9 mouse cellular contexts compared by ENCODE assay signal in the genomic region with DNA sequence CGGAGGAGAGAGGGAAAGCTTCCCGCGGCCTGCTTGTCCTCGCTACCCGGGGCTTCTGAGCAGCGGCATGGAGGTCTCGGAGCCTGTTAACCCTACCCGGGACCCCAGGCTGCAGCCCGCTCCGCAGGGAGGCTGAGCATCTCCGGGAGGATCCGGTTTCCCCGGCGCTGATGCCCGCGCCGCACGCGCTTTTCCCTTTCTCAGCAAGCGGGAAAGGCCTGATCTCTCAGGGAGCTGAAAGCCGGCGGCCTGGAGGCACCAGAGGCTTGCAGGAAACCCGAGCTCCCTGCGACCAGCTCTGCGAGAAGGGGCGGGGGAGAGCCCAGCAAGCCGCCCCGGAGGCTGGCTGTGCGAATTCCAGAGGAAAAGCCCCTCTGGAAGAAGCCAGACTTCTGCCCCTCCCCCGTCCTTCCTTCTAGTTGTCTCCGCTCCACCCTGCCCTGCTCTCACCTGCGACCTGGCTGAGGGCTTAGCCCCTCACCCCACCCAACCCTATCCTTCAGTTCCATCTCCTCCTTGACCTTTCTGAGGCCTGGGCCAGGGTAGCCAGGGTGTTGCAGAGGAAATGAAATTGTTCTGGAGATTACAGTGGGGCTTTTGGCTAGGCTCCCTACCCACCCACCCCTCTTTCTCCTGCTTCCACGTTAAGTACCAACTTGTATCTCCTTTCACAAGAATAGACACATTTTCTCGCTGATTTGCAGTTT. TPM values are rescaled to one million over a fixed set of nuclear protein-coding genes. Genes with fewer than 3 reads are reported as not detected.
DNase-seq lines count a peak whose midpoint lies in the region; ATAC-seq and TF ChIP-seq lines count a peak whose summit lies in the region.
"Had no signal": no experiment of that assay in that cellular context is flagged by ENCODE, and none has a peak within 500 bp of the region (broad histone marks: within the 10 kb centered on the region; RNA-seq: fewer than 3 reads in every experiment).

No protein-coding gene starts in this region.

- no peak for TF ChIP-seq CTCF in left cerebral cortex, adult 2 months (IDR thresholded peaks at IDR 0.05)

- no peaks in the 10 kb centered on the region for H3K9me3 ChIP-seq in forebrain, embryonic 12.5 days
- H3K9me3 ChIP-seq in hindbrain, embryonic 14.5 days (ENCODE audit: control insufficient read depth, low read length), result no peaks in the 10 kb centered on the region
- no peaks in the 10 kb centered on the region for H3K9me3 ChIP-seq in neural tube, embryonic 15.5 days (replicated peaks)

- peak in 1 of 2 experiments; percentile 54 for DNase-seq in left cerebral cortex, adult 2 months (ENCODE audit: extremely low spot score in 1 of 2, low spot score in 2 of 2)
- no peak for DNase-seq in left cerebral cortex, adult 8-10 months (ENCODE audit: low spot score in 2 of 2)
- DNase-seq in adrenal gland, postnatal 14 days, result peak; percentile 73
- DNase-seq in hindbrain, embryonic 14.5 days (ENCODE audit: low spot score), result peak; percentile 62
- peak; percentile 51 for DNase-seq in liver

- H3K4me2 ChIP-seq in forebrain, embryonic 12.5 days, result peak overlapping the region; percentile 92
- H3K4me2 ChIP-seq in hindbrain, embryonic 14.5 days (replicated peaks), result peak overlapping the region; percentile 90
- peak overlapping the region; percentile 84 for H3K4me2 ChIP-seq in neural tube, embryonic 15.5 days

- H3K36me3 ChIP-seq in forebrain, embryonic 12.5 days (replicated peaks), result no peaks in the 10 kb centered on the region
- H3K36me3 ChIP-seq in hindbrain, embryonic 14.5 days (replicated peaks; ENCODE audit: control insufficient read depth, insufficient read depth), result no peaks in the 10 kb centered on the region
- H3K36me3 ChIP-seq in neural tube, embryonic 15.5 days, result no peaks in the 10 kb centered on the region

- H3K4me1 ChIP-seq in forebrain, embryonic 12.5 days, result peaks cover 65% of the 10 kb centered on the region
- peaks cover 38% of the 10 kb centered on the region for H3K4me1 ChIP-seq in hindbrain, embryonic 14.5 days (replicated peaks; ENCODE audit: control insufficient read depth, insufficient read depth, low read length)
- peaks cover 40% of the 10 kb centered on the region for H3K4me1 ChIP-seq in neural tube, embryonic 15.5 days

- under 1% methylated on average over 34 of the region's 34 CpGs for WGBS in forebrain, embryonic 12.5 days
- 3% methylated on average over 30 of the region's 34 CpGs for WGBS in hindbrain, embryonic 14.5 days
- WGBS in neural tube, embryonic 15.5 days, result 5% methylated on average over 33 of the region's 34 CpGs

- H3K27me3 ChIP-seq in forebrain, embryonic 12.5 days, result no peaks in the 10 kb centered on the region
- no peaks in the 10 kb centered on the region for H3K27me3 ChIP-seq in hindbrain, embryonic 14.5 days (ENCODE audit: control insufficient read depth, insufficient read depth, low read length)
- H3K27me3 ChIP-seq in neural tube, embryonic 15.5 days (replicated peaks), result no peaks in the 10 kb centered on the region

- no peak for ATAC-seq in forebrain, embryonic 12.5 days (ENCODE audit: low FRiP score)
- no peak for ATAC-seq in hindbrain, embryonic 14.5 days (ENCODE audit: low FRiP score)
- ATAC-seq in neural tube, embryonic 15.5 days (ENCODE audit: low FRiP score), result no peak
- ATAC-seq in activated CD4-positive, CD25-positive, alpha-beta regulatory T cell, adult 4 months, result no peak

- intact Hi-C loops in left cerebral cortex, adult 2 months (cut with DNase I), result loop anchor here (1.0 to 10.0 kb wide), 2 partner anchors 15 to 1343 kb away; a partner anchor contains a TSS

- peak overlapping the region; percentile 87 for H3K9ac ChIP-seq in forebrain, embryonic 12.5 days
- H3K9ac ChIP-seq in hindbrain, embryonic 14.5 days, result peak overlapping the region; percentile 79
- peak overlapping the region; percentile 42 for H3K9ac ChIP-seq in neural tube, embryonic 15.5 days (replicated peaks)

- peak overlapping the region; percentile 69 for H3K27ac ChIP-seq in left cerebral cortex, adult 2 months
- H3K27ac ChIP-seq in forebrain, embryonic 12.5 days, result peak overlapping the region; percentile 83
- H3K27ac ChIP-seq in hindbrain, embryonic 14.5 days, result no peak overlapping the region
- H3K27ac ChIP-seq in neural tube, embryonic 15.5 days (replicated peaks), result no peak overlapping the region

- H3K4me3 ChIP-seq in left cerebral cortex, adult 2 months, result peak overlapping the region; percentile 44
- H3K4me3 ChIP-seq in forebrain, embryonic 12.5 days (replicated peaks), result peak overlapping the region; percentile 40
- peak overlapping the region; percentile 32 for H3K4me3 ChIP-seq in hindbrain, embryonic 14.5 days (replicated peaks; ENCODE audit: low read length)
- H3K4me3 ChIP-seq in neural tube, embryonic 15.5 days (replicated peaks), result peak overlapping the region; percentile 38

RNA-seq across cellular contexts. Expression of a gene that starts 5.6 kb away (rescaled TPM):
- 1 to 10 TPM; 2.7 to 5.0 TPM for total RNA-seq in left cerebral cortex, adult 2 months (2021)
- total RNA-seq in left cerebral cortex, adult 8-10 months (2022), result 1 to 10 TPM; 1.8 to 3.5 (median 2.2) TPM
- total RNA-seq in adrenal gland, postnatal 14 days (2021), result 1.7 and 1.8 TPM in 2 replicates
- polyA plus RNA-seq in forebrain, embryonic 12.5 days (2016; fragmentation: Nextera tagmentation; extraction: Ambion mirVana), result 20.9 and 22.0 TPM in 2 replicates
- polyA plus RNA-seq in hindbrain, embryonic 14.5 days (2014; fragmentation: Nextera tagmentation; extraction: Ambion mirVana), result 5.7 and 6.3 TPM in 2 replicates
- polyA plus RNA-seq in neural tube, embryonic 15.5 days (2015; fragmentation: Nextera tagmentation; extraction: Ambion mirVana), result 8.6 and 13.1 TPM in 2 replicates
- polyA plus RNA-seq in activated CD4-positive, CD25-positive, alpha-beta regulatory T cell, adult 4 months (2017; shearing (Covaris generic)), result 1 to 10 TPM; 2.3 to 2.9 TPM

RNA-seq across cellular contexts. Expression of a gene that starts 16.9 kb away (rescaled TPM):
- 1 to 10 TPM; 7.4 to 8.0 TPM for total RNA-seq in left cerebral cortex, adult 2 months (2021)
- total RNA-seq in left cerebral cortex, adult 8-10 months (2022), result 10 to 100 TPM in 1 of 4 experiments, 1 to 10 TPM in 3; 7.9 to 10.6 (median 8.5) TPM
- 4.5 and 4.8 TPM in 2 replicates for total RNA-seq in adrenal gland, postnatal 14 days (2021)
- polyA plus RNA-seq in forebrain, embryonic 12.5 days (2016; fragmentation: Nextera tagmentation; extraction: Ambion mirVana), result 26.3 and 26.4 TPM in 2 replicates
- 4.9 and 5.4 TPM in 2 replicates for polyA plus RNA-seq in hindbrain, embryonic 14.5 days (2014; fragmentation: Nextera tagmentation; extraction: Ambion mirVana)
- 3.8 and 5.2 TPM in 2 replicates for polyA plus RNA-seq in neural tube, embryonic 15.5 days (2015; fragmentation: Nextera tagmentation; extraction: Ambion mirVana)
- polyA plus RNA-seq in activated CD4-positive, CD25-positive, alpha-beta regulatory T cell, adult 4 months (2017; shearing (Covaris generic)), result under 1 TPM; 0.25 to 0.48 TPM

RNA-seq across cellular contexts. Expression of a gene that starts 23.1 kb away (rescaled TPM):
- total RNA-seq in left cerebral cortex, adult 2 months (2021), result 10 to 100 TPM; 51.6 to 52.1 TPM
- total RNA-seq in left cerebral cortex, adult 8-10 months (2022), result 10 to 100 TPM; 53.3 to 62.7 (median 56.5) TPM
- 39.1 and 56.4 TPM in 2 replicates for total RNA-seq in adrenal gland, postnatal 14 days (2021)
- polyA plus RNA-seq in forebrain, embryonic 12.5 days (2016; fragmentation: Nextera tagmentation; extraction: Ambion mirVana), result 61.7 and 76.8 TPM in 2 replicates
- polyA plus RNA-seq in hindbrain, embryonic 14.5 days (2014; fragmentation: Nextera tagmentation; extraction: Ambion mirVana), result 26.8 and 33.1 TPM in 2 replicates
- 46.2 and 57.7 TPM in 2 replicates for polyA plus RNA-seq in neural tube, embryonic 15.5 days (2015; fragmentation: Nextera tagmentation; extraction: Ambion mirVana)
- 10 to 100 TPM; 34.0 to 36.9 TPM for polyA plus RNA-seq in activated CD4-positive, CD25-positive, alpha-beta regulatory T cell, adult 4 months (2017; shearing (Covaris generic))

RNA-seq across cellular contexts. Expression of a gene that starts 35.2 kb away (rescaled TPM):
- total RNA-seq in left cerebral cortex, adult 2 months (2021), result not detected
- total RNA-seq in left cerebral cortex, adult 8-10 months (2022), result not detected
- not detected in 2 replicates for total RNA-seq in adrenal gland, postnatal 14 days (2021)
- not detected in 2 replicates for polyA plus RNA-seq in forebrain, embryonic 12.5 days (2016; fragmentation: Nextera tagmentation; extraction: Ambion mirVana)
- polyA plus RNA-seq in hindbrain, embryonic 14.5 days (2014; fragmentation: Nextera tagmentation; extraction: Ambion mirVana), result not detected in 2 replicates
- polyA plus RNA-seq in neural tube, embryonic 15.5 days (2015; fragmentation: Nextera tagmentation; extraction: Ambion mirVana), result not detected in 2 replicates
- polyA plus RNA-seq in activated CD4-positive, CD25-positive, alpha-beta regulatory T cell, adult 4 months (2017; shearing (Covaris generic)), result not detected
- total RNA-seq: left cerebral cortex, adult 18-20 months had no signal

Comparison
In these comparisons a context has a peak if more than half of its experiments do, and no peak if none do; other contexts are left out.
1. DNase-seq: peak in adrenal gland, postnatal 14 days (single experiment), hindbrain, embryonic 14.5 days (single experiment) and liver (single experiment); none in left cerebral cortex, adult 8-10 months (0 of 2).
2. H3K27ac ChIP-seq: peak in left cerebral cortex, adult 2 months (single experiment) and forebrain, embryonic 12.5 days (single experiment); none in hindbrain, embryonic 14.5 days (single experiment) and neural tube, embryonic 15.5 days (single experiment).
3. Peak in every context shown above with its lines, with median percentiles within 50 percentile points of each other: H3K4me3 ChIP-seq, H3K4me2 ChIP-seq and H3K9ac ChIP-seq.